Mouse (Mus musculus) bone marrow macrophage, adult 2 months (primary cell): ENCODE data around the gene Rpusd3.

Experiments
- CTCF ChIP-seq: IDR thresholded peaks from 2 replicates; pipeline ENCODE4 v1.5.1; 2012; ENCODE audit warnings: low read depth, mild to moderate bottlenecking, low read length, moderate library complexity
- POLR2A ChIP-seq: IDR thresholded peaks from 2 replicates; pipeline ENCODE4 v1.6.1; 2012; ENCODE audit warnings: mild to moderate bottlenecking, low read depth, low read length, borderline replicate concordance

DNA sequence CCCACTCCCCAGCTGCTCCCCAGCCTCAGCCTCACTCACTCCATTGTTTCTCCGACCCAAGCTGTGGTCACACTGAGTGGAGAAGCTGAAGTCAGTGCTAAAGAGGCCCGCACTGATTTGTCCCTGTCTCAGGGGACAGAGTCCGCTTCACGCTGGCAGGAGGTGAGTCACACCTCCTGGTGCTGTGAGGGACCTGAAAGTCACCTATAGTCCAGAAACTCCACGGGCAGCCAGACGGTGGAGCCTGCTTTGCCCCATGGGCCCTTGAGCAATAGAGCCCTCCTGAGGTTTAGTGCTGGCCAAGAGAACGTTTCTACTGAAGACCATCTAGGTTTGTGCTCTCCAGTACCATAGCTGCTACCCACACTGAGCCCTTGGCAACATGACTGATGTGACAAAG is 15.6 kb upstream of the Rpusd3 start:
- TF ChIP-seq POLR2A (no peak), CTCF (no peak)
